Mouse (Mus musculus): ENCODE measurements around the gene Antxrl. TPM values are rescaled to one million over a fixed set of nuclear protein-coding genes. Genes with fewer than 3 reads are reported as not detected.

The Antxrl gene
- polyA plus RNA-seq (2015; fragmentation: Nextera tagmentation; extraction: Ambion mirVana), result not detected in 2 replicates

DNA sequence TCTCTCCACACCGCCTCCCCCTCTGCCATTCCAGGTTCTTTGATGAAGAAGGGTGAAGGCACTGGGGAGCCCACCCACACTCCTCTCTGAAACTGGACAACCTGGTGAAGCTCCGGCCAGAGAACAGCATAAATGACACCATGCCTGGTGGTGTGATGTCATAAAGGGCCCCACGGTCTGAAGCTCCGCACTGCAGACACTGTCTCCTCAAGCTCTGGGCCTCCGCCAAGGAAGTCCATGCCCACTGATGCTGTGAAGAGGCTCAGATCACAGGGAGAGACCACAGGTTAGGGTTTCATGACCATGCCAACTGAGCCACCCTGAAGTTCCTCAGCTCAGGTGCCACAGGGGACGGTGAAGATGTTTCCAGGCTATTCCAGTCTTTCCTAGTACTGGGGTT is at the start of gene Antxrl:
Gene Antxrl (plus strand): TSS at position 192 of the 400 bp plus-strand sequence.
- H3K27ac ChIP-seq, result no peak within 1 kb of the TSS
- WGBS, result 95% methylated on average over 6 of the region's 6 CpGs
- no peak within 1 kb of the TSS for H3K4me3 ChIP-seq
- H3K27me3 ChIP-seq, result no peaks in the 10 kb centered on the region
- H3K36me3 ChIP-seq, result no peaks in the 10 kb centered on the region
- H3K9me3 ChIP-seq, result no peaks in the 10 kb centered on the region
- H3K9ac ChIP-seq, result no peak within 1 kb of the TSS
- ATAC-seq (ENCODE audit: low FRiP score), result no peak
- no peak within 1 kb of the TSS for H3K4me2 ChIP-seq
- H3K4me1 ChIP-seq (replicated peaks), result no peaks in the 10 kb centered on the region

DNA sequence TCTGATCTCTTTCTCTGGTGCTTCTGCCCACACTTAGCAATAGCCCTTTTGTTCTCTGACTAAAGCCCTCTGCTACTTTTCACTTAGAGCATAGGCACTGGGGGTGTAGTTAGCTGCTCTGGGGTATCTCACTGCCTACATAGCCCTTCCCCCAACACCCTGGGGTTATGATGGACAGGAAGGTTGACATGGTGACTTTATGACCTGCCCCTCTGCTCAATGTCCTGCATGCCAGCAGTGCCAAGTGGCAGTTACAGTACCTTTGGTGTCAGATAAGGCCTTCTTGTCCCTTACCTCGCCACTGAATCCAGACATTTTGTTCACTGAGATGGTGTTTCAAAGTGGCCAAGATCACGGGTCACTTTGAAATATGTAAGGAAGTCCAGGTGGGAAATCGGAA is 37.4 kb upstream of the Antxrl start, which contains the start of gene Gm30083:
Gene Gm30083 (minus strand): TSS at position 120 of the 400 bp plus-strand sequence.
- H3K9me3 ChIP-seq, result no peaks in the 10 kb centered on the region
- no peak within 1 kb of the TSS for H3K27ac ChIP-seq
- H3K4me1 ChIP-seq (replicated peaks), result no peaks in the 10 kb centered on the region
- H3K36me3 ChIP-seq, result no peaks in the 10 kb centered on the region
- H3K9ac ChIP-seq, result no peak within 1 kb of the TSS
- WGBS, result 91% methylated on average over 3 of the region's 3 CpGs
- no peaks in the 10 kb centered on the region for H3K27me3 ChIP-seq
- ATAC-seq (ENCODE audit: low FRiP score), result no peak
- no peak within 1 kb of the TSS for H3K4me3 ChIP-seq
- H3K4me2 ChIP-seq, result no peak within 1 kb of the TSS

DNA sequence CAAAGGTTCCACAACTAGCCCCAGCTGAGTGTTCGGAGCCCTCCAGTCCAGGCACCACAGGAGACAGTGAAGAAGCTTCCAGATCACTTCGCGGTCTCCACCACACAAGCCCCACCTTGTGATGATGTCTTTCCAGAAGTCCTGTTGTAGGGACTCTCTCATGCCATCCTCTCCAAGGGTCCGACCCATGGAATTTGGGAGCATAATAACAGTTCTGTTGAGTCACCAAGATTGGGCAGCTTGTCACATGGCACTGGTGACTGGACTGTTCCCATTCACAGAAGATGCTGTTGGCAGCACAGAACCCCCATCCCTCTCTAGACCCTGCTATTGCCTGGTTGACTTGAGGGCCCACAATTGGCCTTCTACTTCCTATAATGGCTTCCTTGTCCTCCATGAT is 36.1 kb upstream of the Antxrl start, which contains the start of gene Gm5460:
Gene Gm5460 (plus strand): TSS at position 378 of the 400 bp plus-strand sequence.
- Histone ChIP-seq H3K9me3 (no peaks in the 10 kb centered on the region), H3K36me3 (no peaks in the 10 kb centered on the region), H3K4me3 (no peak within 1 kb of the TSS), H3K27ac (no peak within 1 kb of the TSS), H3K27me3 (no peaks in the 10 kb centered on the region), H3K9ac (no peak within 1 kb of the TSS), H3K4me2 (no peak within 1 kb of the TSS), H3K4me1 (replicated peaks) (no peaks in the 10 kb centered on the region)
- 95% methylated on average over 4 of the region's 4 CpGs for WGBS
- no peak for ATAC-seq (ENCODE audit: low FRiP score)

- Histone ChIP-seq H3K27me3 (no peaks in the 10 kb centered on the region), H3K36me3 (no peaks in the 10 kb centered on the region), H3K4me1 (replicated peaks) (no peaks in the 10 kb centered on the region), H3K27ac (no peak overlapping the region), H3K4me2 (no peak overlapping the region), H3K4me3 (no peak overlapping the region), H3K9me3 (no peaks in the 10 kb centered on the region), H3K9ac (no peak overlapping the region)
- no peak for ATAC-seq (ENCODE audit: low FRiP score)
- WGBS, result 91% methylated on average over 2 of the region's 2 CpGs
Measured at GRCm38 (mm10) chr14:34016938-34017337, 35.6 kb upstream of the Antxrl start.

DNA sequence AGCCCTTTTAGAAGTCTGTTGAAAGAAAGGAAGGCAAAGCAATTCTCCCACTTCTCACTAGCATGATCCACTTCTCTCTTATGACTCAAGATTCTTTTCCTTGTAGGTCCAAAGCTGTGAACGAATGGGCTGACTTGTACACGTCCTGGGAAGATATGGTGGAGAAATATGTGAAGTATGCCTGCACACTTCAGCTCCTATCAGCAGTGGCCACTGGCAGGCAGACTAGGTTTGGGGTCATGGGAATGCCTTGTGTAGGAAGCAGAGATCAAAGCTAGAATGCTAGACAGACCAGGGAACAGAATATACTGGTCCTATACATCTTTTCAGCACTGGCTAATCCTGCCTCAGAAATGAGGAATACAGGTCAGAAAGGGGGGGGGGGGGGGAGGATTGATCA is 25.8 kb upstream of the Antxrl start:
- no peak for ATAC-seq (ENCODE audit: low FRiP score)
- no peak overlapping the region for H3K27ac ChIP-seq
- no peaks in the 10 kb centered on the region for H3K36me3 ChIP-seq
- H3K9ac ChIP-seq, result no peak overlapping the region
- 75% methylated on average over 2 of the region's 2 CpGs for WGBS
- H3K4me3 ChIP-seq, result no peak overlapping the region
- no peaks in the 10 kb centered on the region for H3K27me3 ChIP-seq
- no peak overlapping the region for H3K4me2 ChIP-seq
- no peaks in the 10 kb centered on the region for H3K4me1 ChIP-seq (replicated peaks)
- 0 out of 2 replicates have a peak, but pooled peaks cover 6% of the 10 kb centered on the region for H3K9me3 ChIP-seq

DNA sequence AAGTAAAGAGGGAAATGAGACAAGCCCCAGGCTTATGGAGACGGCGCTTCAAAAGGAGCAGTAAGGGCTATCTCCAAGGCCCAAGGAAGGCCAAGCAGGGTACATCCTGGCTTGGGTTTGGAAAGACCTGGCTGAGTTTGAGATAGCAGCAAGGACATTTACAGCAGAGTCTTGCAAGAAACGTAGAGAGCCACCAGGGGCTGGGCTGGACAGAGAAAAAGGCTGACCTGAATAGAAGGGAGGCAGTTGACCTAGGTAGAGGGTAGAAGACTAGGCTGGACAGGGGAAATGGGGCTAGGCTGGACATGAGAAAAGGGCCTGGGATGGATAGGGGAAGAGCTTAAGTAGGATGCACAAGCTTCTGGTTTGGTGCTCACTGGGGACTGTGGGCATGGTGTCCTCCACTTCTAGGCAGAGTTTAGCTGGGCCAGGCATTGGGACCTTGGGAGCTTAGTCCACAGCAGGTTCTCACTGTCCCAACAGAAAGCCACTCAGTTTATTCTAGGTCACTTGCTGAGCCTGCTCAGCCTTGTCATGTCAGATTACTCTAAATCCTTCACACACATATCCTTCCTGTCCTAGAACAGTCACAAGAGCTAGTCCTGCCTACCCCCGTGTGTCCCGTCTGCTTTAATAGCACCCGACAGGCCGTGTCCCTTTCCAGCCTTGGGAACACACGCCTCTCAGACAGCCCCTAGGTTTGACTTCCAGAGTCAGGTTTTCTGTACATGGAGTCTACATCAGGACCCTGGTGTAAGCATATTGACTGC is 18.5 kb upstream of the Antxrl start:
- H3K4me1 ChIP-seq (replicated peaks), result no peaks in the 10 kb centered on the region
- H3K9me3 ChIP-seq, result no peaks in the 10 kb centered on the region
- H3K27ac ChIP-seq, result no peak overlapping the region
- WGBS, result 92% methylated on average over 8 of the region's 8 CpGs
- H3K4me3 ChIP-seq, result no peak overlapping the region
- H3K27me3 ChIP-seq, result no peaks in the 10 kb centered on the region
- H3K9ac ChIP-seq, result no peak overlapping the region
- H3K4me2 ChIP-seq, result no peak overlapping the region
- no peaks in the 10 kb centered on the region for H3K36me3 ChIP-seq
- no peak for ATAC-seq (ENCODE audit: low FRiP score)

GRCm38 (mm10) chr14:34041241-34041640 is 11.3 kb upstream of the Antxrl start:
- no peak for ATAC-seq (ENCODE audit: low FRiP score)
- Histone ChIP-seq H3K9ac (no peak overlapping the region), H3K27me3 (no peaks in the 10 kb centered on the region), H3K27ac (no peak overlapping the region), H3K4me3 (no peak overlapping the region), H3K36me3 (no peaks in the 10 kb centered on the region), H3K9me3 (no peaks in the 10 kb centered on the region), H3K4me1 (replicated peaks) (no peaks in the 10 kb centered on the region), H3K4me2 (no peak overlapping the region)
- 81% methylated on average over 4 of the region's 4 CpGs for WGBS

- Histone ChIP-seq H3K4me2 (no peak overlapping the region), H3K9ac (no peak overlapping the region), H3K4me3 (no peak overlapping the region), H3K36me3 (no peaks in the 10 kb centered on the region), H3K27me3 (no peaks in the 10 kb centered on the region), H3K27ac (no peak overlapping the region), H3K4me1 (replicated peaks) (no peaks in the 10 kb centered on the region), H3K9me3 (no peaks in the 10 kb centered on the region)
- ATAC-seq (ENCODE audit: low FRiP score), result no peak
- 78% methylated on average over 3 of the region's 3 CpGs for WGBS
Measured at GRCm38 (mm10) chr14:34043341-34043740, 9.2 kb upstream of the Antxrl start.

DNA sequence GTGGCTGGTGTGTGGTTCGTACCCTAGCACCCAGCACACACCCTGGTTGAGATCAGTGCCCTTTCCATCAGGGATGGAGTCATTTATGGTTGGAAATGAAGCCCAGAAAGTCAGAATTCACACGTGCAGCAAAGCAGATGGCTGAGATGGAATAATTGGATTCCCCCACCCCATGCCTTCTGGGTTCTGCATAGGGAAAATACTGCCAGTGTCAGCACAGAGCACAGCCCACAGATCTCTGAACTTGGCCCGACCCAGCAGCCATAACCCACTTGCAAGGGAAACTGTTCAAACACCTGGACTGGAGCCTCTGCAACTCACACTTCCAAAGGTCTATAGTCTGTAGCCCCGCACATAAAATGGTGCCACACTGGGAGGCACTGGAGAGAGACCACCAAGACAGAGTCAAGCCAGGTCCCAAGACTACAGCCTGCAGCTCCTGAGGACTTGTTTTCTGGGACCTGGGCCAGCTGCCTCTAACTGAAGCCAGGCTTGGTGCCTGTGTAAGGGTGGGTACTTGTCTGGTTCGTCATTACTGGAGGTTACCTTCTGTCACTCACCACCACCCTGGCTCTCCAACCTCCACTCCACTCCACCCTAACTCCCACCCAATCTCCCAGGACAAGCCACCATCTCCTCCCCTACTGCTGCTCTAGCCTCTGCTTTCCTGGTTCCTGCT is 2.3 kb upstream of the Antxrl start:
- no peak overlapping the region for H3K9ac ChIP-seq
- H3K36me3 ChIP-seq, result no peaks in the 10 kb centered on the region
- H3K4me1 ChIP-seq (replicated peaks), result no peaks in the 10 kb centered on the region
- ATAC-seq (ENCODE audit: low FRiP score), result no peak
- WGBS, result 82% methylated on average over 5 of the region's 5 CpGs
- no peak overlapping the region for H3K4me2 ChIP-seq
- H3K9me3 ChIP-seq, result no peaks in the 10 kb centered on the region
- H3K4me3 ChIP-seq, result no peak overlapping the region
- no peaks in the 10 kb centered on the region for H3K27me3 ChIP-seq
- H3K27ac ChIP-seq, result no peak overlapping the region

DNA sequence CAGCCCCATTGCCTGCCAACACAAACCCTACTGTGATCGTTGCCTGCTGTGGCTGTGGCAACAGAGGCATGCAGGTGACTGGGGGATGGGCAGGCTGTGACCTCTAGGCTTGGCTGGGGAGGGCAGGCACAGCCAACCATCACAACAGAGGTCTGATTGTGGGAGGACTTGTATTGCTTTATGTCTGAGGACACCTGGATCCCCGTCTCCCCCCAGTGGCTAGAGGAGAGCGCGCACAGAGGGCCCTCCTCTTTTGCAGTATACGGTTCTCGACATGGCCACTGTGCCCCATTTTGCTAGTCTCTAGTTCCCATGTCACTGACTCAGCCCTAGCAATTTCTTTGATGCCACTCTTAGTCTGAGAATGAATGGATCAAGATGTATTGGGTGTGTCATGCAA is 19.2 kb downstream of the Antxrl start:
- no peak overlapping the region for H3K9ac ChIP-seq
- no peak overlapping the region for H3K4me3 ChIP-seq
- 74% methylated on average over 6 of the region's 6 CpGs for WGBS
- ATAC-seq (ENCODE audit: low FRiP score), result no peak
- H3K27me3 ChIP-seq, result no peaks in the 10 kb centered on the region
- H3K9me3 ChIP-seq, result no peaks in the 10 kb centered on the region
- no peaks in the 10 kb centered on the region for H3K36me3 ChIP-seq
- H3K4me1 ChIP-seq (replicated peaks), result no peaks in the 10 kb centered on the region
- no peak overlapping the region for H3K4me2 ChIP-seq
- no peak overlapping the region for H3K27ac ChIP-seq

DNA sequence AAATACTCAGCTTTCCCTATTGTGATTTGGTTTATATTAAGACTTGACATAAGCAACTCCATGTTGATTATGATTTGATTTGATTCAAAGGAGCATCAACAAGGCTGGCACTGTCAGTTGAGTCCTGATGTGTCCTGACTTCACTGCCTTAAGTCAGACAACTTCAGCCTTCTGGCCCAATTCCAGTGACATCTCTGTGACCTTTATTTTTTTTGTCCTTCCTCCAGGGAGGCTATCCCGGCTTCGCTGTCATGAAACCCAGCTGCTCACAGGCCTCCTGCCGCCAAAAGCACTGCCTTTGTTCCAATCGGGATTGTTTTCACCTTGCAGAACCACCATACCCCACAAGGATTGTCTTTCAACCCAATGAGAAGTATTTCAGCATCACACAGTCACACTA is 22.8 kb downstream of the Antxrl start:
- H3K4me1 ChIP-seq (replicated peaks), result no peaks in the 10 kb centered on the region
- H3K27ac ChIP-seq, result no peak overlapping the region
- H3K4me3 ChIP-seq, result no peak overlapping the region
- H3K27me3 ChIP-seq, result no peaks in the 10 kb centered on the region
- H3K36me3 ChIP-seq, result no peaks in the 10 kb centered on the region
- no peaks in the 10 kb centered on the region for H3K9me3 ChIP-seq
- ATAC-seq (ENCODE audit: low FRiP score), result no peak
- WGBS, result 20% methylated on average over 4 of the region's 4 CpGs
- H3K9ac ChIP-seq, result no peak overlapping the region
- H3K4me2 ChIP-seq, result no peak overlapping the region

DNA sequence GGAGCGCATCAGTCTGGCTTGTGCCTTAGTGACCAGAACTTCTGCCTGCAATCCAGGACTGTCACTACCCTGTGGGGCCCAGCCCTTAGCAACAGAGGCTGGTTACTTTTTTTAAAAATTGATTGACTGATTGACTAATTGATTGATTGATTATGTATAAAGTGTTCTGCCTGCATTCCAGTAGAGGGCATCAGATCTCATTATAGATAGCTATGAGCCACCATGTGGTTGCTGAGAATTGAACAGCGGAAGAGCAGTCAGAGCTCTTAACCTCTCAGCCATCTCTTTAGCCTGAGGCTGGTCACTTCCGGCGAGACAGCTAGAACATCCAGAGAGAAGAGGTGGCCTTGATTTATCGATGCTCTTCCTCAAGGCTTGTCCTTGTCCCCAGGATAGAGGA is 24.7 kb downstream of the Antxrl start:
- Histone ChIP-seq H3K4me2 (no peak overlapping the region), H3K27me3 (no peaks in the 10 kb centered on the region), H3K4me3 (no peak overlapping the region), H3K9me3 (no peaks in the 10 kb centered on the region), H3K4me1 (replicated peaks) (0 out of 2 replicates have a peak, but pooled peaks cover 3% of the 10 kb centered on the region), H3K9ac (no peak overlapping the region), H3K27ac (no peak overlapping the region), H3K36me3 (no peaks in the 10 kb centered on the region)
- ATAC-seq (ENCODE audit: low FRiP score), result no peak
- WGBS, result 57% methylated on average over 5 of the region's 5 CpGs

GRCm38 (mm10) chr14:34078293-34078692 is 25.8 kb downstream of the Antxrl start:
- ATAC-seq (ENCODE audit: low FRiP score), result no peak
- H3K4me2 ChIP-seq, result no peak overlapping the region
- no peaks in the 10 kb centered on the region for H3K27me3 ChIP-seq
- 76% methylated on average over 4 of the region's 4 CpGs for WGBS
- no peaks in the 10 kb centered on the region for H3K9me3 ChIP-seq
- no peak overlapping the region for H3K4me3 ChIP-seq
- H3K36me3 ChIP-seq, result no peaks in the 10 kb centered on the region
- 0 out of 2 replicates have a peak, but pooled peaks cover 3% of the 10 kb centered on the region for H3K4me1 ChIP-seq (replicated peaks)
- H3K9ac ChIP-seq, result no peak overlapping the region
- H3K27ac ChIP-seq, result no peak overlapping the region
